Mouse (Mus musculus): ENCODE data around the gene Commd1. TPM values are rescaled to one million over a fixed set of nuclear protein-coding genes. Genes with fewer than 3 reads are reported as not detected.

Commd1 gene
- total RNA-seq, 1 experiment from 2014 or later: 52.9 TPM

DNA sequence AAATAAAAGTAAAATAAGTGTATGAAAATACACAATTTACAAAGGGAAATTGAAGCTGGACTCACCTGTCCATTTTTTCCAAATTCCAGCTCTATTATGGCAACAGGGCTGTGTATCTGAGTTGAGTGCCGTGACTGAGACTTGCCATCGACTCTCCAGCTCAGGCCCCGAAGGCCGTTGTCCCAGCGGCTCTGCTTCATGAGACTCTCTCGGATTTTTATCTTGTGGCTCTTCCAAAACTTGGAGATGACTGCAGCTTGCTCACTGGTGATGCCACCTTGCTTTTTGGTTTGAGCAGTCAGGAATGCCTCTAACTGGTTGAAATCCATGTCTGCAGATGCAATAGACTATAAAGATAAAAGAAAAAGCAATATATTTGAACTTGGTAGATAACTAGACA lies 25.8 kb downstream of the Commd1 start:
- ATAC-seq (replicated peaks; ENCODE audit: low read depth, poor library complexity, severe bottlenecking): no peak

DNA sequence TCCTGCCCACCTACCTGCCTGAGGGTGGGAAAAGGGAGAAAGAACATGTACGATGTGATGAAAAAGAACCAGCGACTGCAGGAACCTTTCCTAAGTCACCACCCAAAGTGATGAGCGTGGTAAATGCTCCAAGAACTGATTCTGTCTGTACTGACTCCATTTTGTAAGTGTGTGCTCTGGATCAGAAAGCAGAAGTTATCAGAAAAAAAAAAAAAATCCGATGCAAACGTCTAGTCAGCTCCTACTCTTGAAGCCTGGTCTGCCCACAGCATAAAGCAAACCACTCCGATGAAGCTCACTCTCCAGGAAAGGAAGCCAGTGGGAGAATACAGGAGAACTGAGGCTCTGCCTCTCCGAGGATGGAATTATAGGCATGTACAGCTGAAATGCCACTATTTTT lies 29.5 kb downstream of the Commd1 start:
- no peak for ATAC-seq (replicated peaks; ENCODE audit: low read depth, poor library complexity, severe bottlenecking)

DNA sequence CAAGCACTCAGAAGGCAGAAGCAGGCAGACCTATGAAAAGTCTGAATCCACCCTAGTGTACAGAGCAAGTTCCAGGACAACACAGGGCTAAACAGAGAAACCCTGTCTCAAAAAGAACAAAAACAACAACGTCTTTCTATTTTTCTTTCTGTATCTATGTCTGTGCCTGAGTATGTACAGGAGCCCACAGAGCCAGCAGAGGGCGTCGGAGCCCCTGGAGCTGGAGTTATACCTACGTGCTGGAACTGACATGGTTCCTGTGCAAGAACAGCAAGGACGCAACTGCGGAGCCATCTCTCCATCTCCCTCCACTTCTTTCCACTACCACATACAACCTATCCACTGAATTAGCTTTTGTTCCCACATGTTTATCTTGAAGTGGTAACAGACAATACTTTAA lies 32.1 kb downstream of the Commd1 start:
- ATAC-seq (replicated peaks; ENCODE audit: low read depth, poor library complexity, severe bottlenecking): no peak

DNA sequence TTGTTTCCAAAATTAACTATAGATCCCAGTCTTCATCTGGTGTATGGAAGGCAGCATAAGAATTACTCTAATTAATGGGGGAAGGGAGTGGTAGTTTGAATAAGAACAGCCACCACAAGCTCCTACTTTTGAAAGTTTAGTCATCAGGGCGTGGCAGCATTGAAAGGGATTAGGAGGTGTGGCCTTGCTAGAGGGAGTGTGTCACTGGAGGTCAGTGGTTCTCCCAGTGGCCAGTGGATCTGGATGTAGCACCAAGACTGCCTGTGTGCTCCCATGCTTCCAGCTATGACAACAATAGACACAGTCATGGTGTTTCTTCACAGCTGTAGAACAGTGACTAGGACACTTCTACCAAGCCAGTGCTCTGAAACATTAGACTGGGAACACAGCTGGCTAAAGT lies 33.1 kb downstream of the Commd1 start:
- no peak for ATAC-seq (replicated peaks; ENCODE audit: low read depth, poor library complexity, severe bottlenecking)

DNA sequence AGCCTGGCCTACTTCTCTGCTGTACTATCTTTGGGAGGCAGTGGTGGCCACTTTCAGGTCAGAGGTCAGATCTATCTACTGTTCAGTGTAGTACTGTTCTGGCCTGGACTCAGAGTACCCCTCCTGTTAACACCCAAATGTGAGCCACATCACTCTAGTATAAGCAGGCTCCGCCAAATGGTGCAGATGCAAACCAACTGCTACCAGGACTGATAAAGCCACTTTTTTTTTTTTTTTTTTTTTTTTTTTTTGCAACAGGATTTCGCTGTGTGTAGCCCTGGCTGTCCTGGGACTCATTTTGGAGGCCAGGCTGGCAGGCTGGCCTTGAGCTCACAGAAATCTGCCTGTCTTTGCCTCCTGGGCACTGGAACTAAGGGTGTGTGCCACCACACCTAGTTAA lies 43.2 kb downstream of the Commd1 start:
- no peak for ATAC-seq (replicated peaks; ENCODE audit: low read depth, poor library complexity, severe bottlenecking)

DNA sequence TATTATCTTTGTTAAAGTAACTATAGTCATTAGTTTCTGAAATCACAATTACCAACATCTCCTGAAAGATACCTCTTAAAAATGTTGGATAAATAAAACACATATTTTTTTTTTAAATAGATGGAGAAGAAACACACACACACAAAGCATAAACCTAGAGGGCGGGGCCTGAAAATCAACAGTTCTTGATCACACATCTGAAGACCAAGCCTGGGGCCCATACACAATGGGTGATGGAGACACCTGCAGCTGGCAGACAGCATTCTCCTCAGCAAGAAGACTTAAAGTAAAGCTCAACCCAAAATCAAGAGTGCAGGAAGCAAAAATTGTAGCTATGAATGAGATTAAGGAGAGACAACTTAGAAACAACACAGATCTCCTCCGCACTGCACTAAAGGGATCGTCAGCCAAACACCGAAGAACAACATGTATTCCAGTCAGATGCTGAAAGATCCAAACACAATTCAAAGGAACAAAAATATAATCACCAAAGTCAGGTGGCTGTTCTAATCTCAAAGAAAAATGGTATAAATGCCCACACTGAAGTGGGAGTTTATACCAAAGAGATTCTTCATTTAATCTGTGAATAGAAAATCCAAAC lies 44.4 kb downstream of the Commd1 start:
- no peak for ATAC-seq (replicated peaks; ENCODE audit: low read depth, poor library complexity, severe bottlenecking)

DNA sequence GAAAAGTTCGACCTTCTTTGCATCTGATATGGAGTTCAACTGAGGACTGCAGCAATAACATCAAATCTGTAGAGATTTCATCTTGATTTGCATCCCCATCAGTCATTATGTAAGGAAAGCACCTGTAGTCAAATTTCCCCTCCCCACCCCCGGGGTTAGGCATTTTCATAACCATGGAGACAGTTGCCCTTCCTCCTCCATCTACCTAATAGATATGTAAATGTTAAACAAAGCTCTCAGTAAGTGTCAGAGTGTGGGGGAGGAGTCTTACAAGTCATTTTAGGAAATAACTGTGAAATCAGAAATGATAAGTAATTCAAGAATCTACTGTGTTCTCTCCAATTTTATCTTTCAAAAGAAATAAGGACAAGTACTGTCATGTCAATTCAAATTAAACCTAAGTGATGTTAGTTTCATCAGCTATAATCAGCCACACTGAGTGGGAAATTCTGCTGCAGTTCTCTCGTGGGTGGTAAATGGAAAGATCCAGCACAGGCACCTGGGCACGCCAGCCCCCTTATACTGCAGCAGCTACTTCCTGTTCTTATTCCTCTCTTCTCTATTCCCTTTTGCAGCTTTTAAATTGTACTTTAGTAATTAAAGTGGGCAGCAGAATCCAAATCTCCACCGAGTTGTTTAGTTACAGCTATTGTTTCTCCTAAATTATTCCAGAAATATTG lies 45.6 kb downstream of the Commd1 start:
- ATAC-seq (replicated peaks; ENCODE audit: low read depth, poor library complexity, severe bottlenecking): 0 out of 2 replicates have a peak, but pooled peaks have one; percentile 54

DNA sequence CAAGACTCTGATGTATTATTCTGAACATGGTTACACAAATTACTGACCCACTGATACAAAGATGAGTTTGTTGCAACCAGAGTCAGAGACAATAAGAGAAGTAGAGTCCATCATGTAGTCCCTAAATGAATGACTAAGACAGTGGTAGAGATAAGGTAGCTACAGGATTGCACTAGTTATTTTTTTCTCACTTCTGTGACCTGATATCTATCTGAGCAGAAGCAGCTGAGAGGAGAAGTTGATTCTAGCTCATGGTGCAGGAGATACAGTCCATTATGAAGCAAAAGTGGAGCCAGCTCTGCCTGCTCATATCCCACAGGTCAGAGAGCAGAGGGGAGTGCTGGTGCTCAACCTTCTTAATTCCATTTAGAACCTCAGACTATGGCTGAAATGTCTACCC lies 50.0 kb downstream of the Commd1 start:
- ATAC-seq (replicated peaks; ENCODE audit: low read depth, poor library complexity, severe bottlenecking): no peak

DNA sequence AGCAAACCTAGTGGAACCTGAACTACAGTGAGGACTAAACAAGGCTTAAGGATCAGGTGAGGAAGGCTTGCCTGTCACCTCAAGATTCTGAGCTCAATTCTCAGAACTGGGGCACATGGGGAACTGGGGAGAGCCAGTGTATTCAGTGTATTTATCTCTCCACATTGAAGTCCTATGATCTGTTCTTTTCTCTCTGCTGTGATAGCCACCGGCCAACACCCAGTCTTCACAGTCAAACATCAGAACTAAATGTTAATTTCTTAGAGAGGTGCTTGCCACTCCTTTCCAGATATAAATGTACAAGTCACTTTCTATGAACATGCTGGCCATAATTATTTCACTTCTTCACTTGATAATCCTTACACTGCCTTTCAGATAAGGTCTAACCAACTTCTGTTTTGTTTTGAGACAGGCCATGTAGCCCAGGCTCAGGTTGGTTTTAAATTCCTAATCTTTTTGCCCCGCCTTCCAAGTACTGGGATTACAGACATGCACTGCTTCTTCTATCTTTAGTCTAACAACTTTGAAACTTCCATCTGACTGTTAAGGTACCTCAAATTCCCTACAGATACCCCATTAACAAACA lies 50.8 kb downstream of the Commd1 start:
- no peak for ATAC-seq (replicated peaks; ENCODE audit: low read depth, poor library complexity, severe bottlenecking)

DNA sequence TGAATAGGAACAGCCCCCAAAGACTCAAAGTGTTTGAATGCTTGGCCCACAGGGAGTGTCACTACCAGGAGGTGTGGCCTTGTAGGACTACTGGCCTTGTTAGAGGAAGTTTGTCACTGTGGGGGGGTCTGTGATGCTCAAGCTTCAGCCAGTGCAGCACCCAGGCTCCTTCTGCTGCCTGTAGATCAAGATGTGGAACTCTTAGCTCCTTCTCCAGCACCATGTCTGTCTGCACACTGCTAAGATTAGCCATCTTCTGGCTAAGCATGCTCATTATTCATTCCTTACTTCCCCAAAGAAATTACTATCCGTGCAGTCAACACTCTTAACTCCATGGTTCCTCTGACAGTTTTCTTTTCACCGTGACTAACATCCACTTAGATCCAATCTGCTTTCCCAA lies 52.1 kb downstream of the Commd1 start:
- peak; percentile 33; the same call in 1 of the 2 replicates for ATAC-seq (replicated peaks; ENCODE audit: low read depth, poor library complexity, severe bottlenecking)

DNA sequence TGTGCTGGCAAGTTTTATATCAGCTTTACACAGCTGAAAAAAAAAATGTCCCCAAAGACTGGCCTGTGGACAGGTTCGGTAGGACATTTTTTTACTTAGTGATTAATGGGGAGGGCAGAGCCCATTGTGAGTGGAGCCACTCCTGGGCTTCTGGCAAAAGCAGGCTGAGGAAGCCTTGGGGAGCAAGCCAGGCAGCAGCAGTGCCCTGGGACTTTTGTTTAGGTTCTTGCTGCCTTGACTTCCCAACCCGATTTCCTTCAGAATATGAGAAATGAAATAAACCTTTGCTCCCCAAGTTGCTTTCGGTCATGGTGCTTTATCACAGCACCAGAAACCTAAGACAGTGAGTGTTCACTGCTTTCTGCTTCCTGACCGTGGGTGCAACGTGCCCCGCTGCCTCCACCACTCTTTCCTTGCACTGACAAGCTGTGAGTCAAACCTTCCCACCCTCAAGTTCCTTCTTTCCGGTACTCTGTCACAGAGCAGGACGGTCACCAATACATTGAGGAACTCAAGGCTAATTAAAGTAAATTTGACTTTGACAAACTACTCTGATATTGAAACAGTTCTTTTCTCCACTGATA lies 53.5 kb downstream of the Commd1 start:
- ATAC-seq (replicated peaks; ENCODE audit: low read depth, poor library complexity, severe bottlenecking): peak; percentile 92

DNA sequence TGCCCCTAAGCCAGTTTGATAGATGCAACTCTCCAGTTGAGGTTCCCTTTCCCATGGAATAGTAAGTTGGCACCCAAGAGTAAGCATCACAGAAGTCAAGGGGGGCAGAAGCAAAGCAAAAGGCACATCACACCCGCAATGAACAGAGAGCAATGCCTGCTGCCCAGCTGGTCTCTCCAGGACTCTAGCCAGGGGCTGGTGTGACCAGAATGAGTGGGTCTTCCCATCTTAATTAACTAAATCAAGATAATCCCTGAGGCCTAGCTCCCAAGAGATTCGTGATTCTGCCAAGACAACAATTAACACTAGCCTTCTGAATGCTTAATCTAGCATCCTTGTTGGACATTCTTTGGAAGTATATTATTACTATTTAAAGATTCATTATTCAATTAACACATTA lies 58.6 kb downstream of the Commd1 start:
- no peak for ATAC-seq (replicated peaks; ENCODE audit: low read depth, poor library complexity, severe bottlenecking)

DNA sequence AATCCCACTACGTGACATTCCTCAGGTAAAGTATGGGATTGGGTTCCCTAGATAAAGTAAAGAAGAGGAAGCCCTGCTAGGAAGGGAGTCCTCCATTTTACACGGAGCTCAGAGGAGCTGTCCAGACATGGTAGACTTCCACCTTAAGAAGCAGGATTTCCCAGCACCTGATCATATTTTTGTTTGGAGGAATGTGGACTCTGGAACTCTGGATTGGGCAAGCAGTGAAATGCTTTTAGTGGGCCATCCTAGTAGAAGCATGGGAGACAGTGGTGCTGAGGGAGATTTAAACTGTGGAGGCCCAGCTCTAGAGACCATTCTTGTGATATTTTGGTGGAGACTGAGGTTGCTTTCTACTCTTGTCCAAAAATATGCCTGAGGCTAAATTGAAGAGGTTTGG lies 59.6 kb downstream of the Commd1 start:
- no peak for ATAC-seq (replicated peaks; ENCODE audit: low read depth, poor library complexity, severe bottlenecking)

DNA sequence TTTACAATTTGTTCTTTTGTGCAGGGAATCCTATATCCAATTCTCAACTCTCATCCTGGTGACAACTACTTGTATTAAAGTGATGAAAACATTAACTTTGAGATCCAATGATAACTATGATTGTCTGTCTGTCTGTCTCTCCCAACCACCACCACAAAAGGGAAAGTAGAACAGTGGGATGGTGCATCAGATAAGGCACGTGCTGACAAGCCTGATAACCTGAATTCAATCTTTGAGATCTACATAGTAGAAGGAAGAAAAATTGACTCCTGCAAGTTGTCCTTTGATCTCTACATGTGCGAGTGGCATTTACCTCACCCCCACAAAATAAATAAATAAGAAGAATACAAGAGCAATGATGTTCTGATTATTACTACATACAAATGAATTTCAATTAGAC lies 62.8 kb downstream of the Commd1 start:
- no peak for ATAC-seq (replicated peaks; ENCODE audit: low read depth, poor library complexity, severe bottlenecking)

DNA sequence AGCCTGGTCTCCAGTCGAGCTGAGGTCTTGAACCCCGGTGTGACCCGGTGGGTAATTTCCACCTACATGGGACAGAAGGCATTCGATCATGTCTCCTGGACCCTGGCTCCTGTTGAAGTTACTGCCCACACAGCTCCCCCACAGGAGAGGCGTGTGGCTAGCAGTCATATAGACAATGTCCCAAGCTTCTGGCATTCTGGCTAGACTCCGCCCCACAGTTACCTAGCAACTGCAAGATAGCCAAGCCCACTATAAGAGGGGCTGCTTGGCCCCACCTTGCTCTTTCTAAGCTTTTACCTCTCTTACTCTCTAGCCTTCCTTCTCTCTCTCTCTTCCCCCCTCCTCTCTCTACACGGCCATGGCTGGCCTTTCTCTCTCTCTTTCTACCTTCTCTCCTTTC lies 64.4 kb downstream of the Commd1 start:
- ATAC-seq (replicated peaks; ENCODE audit: low read depth, poor library complexity, severe bottlenecking): no peak

DNA sequence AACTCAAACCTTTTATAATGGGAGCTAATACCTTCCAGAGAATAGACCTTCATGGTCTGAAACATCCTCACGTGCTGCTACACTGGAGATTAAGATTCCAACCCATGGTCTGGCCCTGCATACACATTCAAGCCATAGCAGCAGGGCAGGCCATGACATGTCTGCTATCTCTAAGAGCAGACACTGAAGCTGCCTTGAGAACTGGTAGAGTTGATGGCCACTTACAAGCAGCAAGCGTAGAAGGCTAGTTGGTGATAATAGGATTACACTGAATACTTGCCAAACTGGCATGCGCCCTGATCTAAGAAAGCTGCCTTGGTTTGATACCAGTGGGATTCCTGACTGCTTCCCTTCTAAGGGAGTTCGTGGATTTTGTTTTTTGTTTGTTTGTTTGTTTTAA lies 68.4 kb downstream of the Commd1 start:
- peak; percentile 91 for ATAC-seq (replicated peaks; ENCODE audit: low read depth, poor library complexity, severe bottlenecking)

DNA sequence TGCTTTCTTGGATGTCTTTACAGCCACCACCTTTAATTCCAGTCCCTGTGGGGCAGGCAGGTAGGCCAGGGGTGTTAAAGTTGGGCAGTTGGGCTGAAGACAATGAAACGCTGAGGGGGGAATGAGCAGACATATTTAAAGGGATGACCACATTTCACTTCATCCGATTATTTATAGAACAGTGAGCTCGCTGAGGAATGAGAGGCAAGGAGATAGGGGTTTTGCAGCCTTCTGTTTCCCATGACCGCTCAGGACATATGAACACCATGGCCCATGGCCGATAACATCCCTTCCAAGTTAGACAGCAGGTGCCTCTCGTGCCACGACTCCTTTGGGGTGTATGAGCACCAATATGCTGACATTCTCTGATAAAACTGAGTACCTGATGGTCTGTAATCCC lies 70.4 kb downstream of the Commd1 start:
- no peak for ATAC-seq (replicated peaks; ENCODE audit: low read depth, poor library complexity, severe bottlenecking)

DNA sequence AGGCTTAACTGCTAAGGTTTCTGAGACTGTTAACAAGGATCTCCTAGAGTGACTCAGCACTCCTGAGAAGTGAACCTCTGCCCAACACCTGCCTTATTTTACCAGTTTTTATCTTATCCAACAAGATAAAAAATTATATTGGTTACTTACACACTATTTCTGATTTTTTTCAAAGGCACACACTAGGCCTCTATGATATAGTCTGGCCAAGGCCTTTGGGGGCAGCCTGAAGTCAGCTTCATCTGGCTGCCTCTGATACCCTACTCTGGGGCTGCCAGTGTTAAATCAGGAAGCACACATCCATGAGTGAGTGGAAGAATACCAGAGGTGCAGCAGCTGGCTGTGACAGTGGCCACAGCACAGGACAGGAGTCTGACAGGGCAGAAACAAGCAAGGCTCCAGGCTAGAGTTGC lies 75.7 kb downstream of the Commd1 start:
- ATAC-seq (replicated peaks; ENCODE audit: low read depth, poor library complexity, severe bottlenecking): 0 out of 2 replicates have a peak, but pooled peaks have one; percentile 29

DNA sequence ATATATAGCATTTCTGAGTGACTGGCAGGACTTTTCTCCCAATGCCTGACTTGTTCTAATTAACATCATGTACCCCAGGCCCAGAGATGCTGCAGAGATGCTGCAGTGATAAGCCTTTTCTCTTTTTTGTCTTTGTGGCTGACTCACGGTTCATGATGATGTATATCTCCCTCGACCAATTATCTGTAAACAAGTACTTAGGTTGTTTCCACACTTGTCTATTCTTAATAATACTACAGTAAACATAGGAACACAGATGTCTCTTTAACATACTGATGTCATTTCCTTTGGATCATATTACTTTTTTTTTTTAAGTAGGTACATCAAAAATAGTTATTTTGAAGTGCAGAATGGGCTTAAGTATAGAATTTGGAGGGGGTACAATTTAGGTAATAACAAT lies 79.3 kb downstream of the Commd1 start:
- ATAC-seq (replicated peaks; ENCODE audit: low read depth, poor library complexity, severe bottlenecking): no peak

DNA sequence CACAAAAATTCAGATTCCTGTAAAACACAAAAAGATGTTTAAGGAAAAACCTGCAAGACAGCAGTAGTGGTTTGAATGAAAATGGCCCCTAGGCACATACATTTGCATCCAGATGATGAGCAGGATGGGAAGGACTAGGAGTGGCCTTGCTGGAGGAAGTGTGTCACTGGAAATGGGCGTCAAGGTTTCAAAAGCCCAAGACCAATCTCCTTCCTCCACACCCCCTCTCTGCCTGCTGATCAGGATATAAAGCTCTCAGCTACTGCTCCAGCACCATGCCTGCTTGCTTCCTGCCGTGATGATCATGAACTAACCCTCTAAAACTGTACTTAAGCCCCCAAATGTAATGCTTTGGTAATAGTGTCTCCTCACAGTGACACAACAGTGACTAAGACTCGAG lies 82.1 kb downstream of the Commd1 start:
- ATAC-seq (replicated peaks; ENCODE audit: low read depth, poor library complexity, severe bottlenecking): no peak

DNA sequence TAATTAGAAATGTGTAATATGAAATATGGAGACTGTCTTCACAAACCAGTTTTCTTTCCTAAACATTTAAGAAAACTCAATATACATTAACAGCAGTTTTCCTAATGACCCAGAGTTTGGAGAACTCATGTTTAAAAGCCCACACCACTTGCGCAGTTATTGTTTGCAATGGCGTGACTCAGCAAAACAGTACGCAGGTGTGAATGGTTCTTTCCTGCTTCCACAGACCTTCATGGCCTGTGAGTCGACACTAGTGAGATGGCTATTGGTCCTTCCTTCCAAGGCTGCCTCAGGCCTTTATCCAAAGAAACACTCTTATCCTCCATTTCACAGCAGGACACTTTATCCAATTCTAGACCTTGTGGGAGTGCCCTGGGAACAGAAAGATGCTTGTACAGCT lies 84.5 kb downstream of the Commd1 start:
- no peak for ATAC-seq (replicated peaks; ENCODE audit: low read depth, poor library complexity, severe bottlenecking)
